Mouse (Mus musculus) megakaryocyte, embryonic 14.5 days (primary cell): ENCODE data around the gene Nubp1. TPM values are rescaled to one million over a fixed set of nuclear protein-coding genes. Genes with fewer than 3 reads are reported as not detected.

Source experiments
- H3K27me3 ChIP-seq: replicated peaks from 2 replicates; pipeline ENCODE3; 2012; ENCODE audit warnings: inconsistent platforms
- H3K36me3 ChIP-seq: replicated peaks from 2 replicates; pipeline ENCODE3; 2012; ENCODE audit warnings: low read length, inconsistent platforms, mixed read lengths
- H3K4me1 ChIP-seq: 2 replicates; pipeline ENCODE4 v1.6.1; 2012; ENCODE audit warnings: inconsistent platforms
- H3K4me3 ChIP-seq: replicated peaks from 2 replicates; pipeline ENCODE3; 2012; ENCODE audit warnings: moderate library complexity, mild to moderate bottlenecking, inconsistent platforms
- H3K9me3 ChIP-seq: 2 replicates; pipeline ENCODE4 v1.6.1; 2012; ENCODE audit warnings: inconsistent platforms
- FLI1 ChIP-seq: IDR thresholded peaks from 2 replicates; pipeline ENCODE4 v1.6.1; 2012; ENCODE audit warnings: low read length, inconsistent platforms, mixed read lengths
- GATA1 ChIP-seq: IDR thresholded peaks from 3 replicates; pipeline ENCODE4 v1.6.1; 2012; ENCODE audit warnings: mixed read lengths, low read length, inconsistent platforms, borderline replicate concordance
- polyA plus RNA-seq: library from polyadenylated mRNA; stranded (reverse); fragments of >175 nt; gene quantifications from 2 replicates; pipeline ENCODE4 v1.2.3, GENCODE M21; 2012; ENCODE audit warnings: low replicate concordance; ENCODE audit not compliant: insufficient read depth

The Nubp1 gene
- 7.9 and 20.5 TPM in 2 replicates for polyA plus RNA-seq

DNA sequence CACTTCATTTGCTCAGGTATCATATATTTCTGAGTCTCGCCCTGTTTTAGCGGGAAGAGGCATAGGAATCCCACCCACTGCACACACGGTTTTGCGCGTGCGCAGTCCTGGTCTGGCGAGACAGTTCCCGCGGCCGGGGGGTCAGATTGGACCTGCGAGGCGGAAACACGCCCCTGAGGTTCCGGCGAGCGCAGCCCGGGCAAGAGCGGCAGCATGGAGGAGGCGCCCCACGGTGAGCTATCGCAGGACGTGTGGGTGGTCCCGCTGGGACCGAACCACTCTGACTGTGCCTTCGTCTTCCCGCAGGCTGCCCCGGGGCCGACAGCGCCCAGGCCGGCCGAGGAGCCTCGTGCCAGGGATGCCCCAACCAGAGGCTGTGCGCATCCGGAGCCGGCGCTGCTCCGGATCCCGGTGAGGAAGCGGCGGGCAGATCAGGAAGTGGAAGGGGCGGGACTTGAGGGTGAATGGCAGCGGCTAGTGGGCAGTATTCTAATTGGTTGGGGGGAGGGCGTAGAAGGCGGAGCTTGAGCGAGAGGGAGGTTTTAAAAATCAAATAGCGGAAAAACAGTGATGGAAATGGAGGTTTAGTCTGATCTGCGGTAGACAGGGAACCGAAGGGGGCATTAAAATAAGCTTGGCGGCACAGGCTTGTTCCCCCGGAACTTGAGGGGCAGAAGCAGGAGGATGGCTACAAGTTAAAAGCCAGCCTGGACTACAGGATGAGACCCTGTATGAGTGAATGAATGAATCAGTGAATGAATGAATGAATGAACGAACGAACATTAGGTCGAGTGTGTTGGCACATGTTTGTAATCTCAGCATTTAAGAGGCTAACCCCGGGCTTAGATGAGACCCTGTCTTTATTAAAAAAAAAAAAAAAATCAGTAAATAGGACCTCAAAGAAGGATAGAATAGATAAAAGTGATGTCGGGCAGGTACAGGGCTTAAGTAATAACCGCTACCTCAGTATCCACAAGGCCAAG, at the start of gene Nubp1:
Nubp1 (plus strand) TSS at position 185 of the 983 bp plus-strand sequence.
- no peak for TF ChIP-seq GATA1
- H3K36me3 ChIP-seq, result peaks cover 40% of the 10 kb centered on the region
- H3K4me1 ChIP-seq, result peaks cover 30% of the 10 kb centered on the region
- H3K27me3 ChIP-seq, result peaks cover 4% of the 10 kb centered on the region
- no peaks in the 10 kb centered on the region for H3K9me3 ChIP-seq
- H3K4me3 ChIP-seq, result peak within 1 kb of the TSS; percentile 93

DNA sequence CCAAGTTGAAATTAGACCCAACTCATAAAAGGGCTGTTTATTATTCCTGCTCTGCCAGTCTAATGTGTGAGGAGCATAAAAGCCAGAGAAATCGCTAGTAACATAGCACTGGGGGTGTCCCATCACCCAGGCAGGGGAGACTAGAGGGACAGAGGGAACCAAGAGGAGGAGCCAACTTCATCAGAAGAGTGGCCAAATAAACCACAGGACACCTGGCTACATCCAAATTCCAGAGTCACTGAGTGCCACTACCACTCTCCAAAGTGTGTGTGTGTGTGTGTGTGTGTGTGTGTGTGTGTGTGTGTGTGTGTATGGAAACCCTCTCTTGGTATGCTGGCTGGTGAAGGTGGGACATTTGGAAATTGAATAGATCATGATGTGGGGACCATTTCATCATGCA, 48.7 kb upstream of the Nubp1 start:
- H3K4me1 ChIP-seq, result peaks cover 2% of the 10 kb centered on the region; the same call in 1 of the 2 replicates
- 0 out of 2 replicates have a peak, but pooled peaks cover 2% of the 10 kb centered on the region for H3K9me3 ChIP-seq
- H3K4me3 ChIP-seq, result no peak overlapping the region
- peaks cover 12% of the 10 kb centered on the region for H3K27me3 ChIP-seq
- no peaks in the 10 kb centered on the region for H3K36me3 ChIP-seq
- TF ChIP-seq GATA1 (no peak), FLI1 (no peak)

DNA sequence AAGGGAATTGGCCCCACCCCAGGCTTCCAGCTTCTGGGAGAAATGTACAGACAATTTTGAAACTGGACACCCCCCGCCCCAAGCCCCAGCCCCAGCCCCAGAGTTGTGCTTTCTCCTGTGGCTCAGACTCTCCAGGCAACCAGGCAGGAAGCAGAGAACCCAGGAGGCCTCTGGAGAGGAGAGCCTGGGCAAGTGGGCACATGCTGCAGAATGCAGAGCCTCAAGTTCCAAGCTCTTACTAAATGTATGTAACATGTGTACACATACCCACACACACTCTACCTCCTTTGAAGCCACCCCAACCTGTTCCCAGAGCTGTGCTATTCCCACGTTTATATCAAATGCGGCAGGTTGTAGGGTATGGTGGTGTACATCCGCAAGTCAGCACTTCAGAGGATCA, 46.0 kb upstream of the Nubp1 start:
- Histone ChIP-seq H3K27me3 (peaks cover 13% of the 10 kb centered on the region), H3K9me3 (no peaks in the 10 kb centered on the region), H3K36me3 (no peaks in the 10 kb centered on the region), H3K4me1 (no peaks in the 10 kb centered on the region), H3K4me3 (no peak overlapping the region)
- TF ChIP-seq FLI1 (no peak), GATA1 (no peak)

DNA sequence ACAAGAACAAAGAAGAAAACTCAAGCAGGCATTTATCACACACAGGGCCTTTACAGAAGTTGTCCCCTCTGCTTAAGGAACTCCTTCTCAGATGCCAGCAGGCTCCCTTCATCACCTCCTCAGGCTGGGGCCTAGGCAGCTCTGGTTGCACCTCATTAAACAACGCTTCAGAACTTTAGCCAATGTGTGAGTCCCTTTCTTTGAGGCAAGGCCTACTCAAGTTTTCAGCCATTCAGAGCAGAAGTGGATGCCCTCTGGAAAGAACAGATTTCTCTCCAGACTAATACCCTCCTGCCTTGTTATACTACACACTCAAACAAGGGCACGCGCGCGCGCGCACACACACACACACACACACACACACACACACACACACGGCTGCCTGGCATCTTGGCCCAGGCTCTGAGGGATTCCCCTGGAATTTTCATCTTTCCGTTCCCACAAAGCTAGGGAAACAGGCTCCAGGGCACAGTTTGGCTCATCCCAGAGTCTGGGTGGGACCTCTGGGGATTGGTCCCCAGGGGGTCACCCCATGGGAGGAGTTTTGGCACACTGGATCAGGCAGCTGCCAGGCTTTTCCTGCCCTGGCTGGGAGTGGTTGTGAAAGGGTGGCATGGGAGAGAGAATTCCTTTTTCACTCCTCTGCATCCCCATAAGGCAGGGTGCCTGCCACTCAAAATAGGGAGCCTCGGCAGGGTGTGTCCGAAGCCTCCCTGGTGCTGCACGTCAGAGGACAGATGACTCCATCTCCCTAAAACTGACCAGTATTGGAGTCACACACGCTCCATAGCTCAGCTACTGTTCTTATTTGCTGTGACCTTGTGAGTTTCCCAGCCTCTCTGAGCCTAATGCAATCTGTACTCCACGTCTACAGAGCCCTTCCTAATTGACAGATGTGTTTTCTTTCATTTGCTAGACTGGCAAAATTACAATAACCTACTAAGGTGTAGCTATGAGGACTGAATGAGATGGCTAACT, 45.2 kb upstream of the Nubp1 start:
- Histone ChIP-seq H3K9me3 (no peaks in the 10 kb centered on the region), H3K27me3 (peaks cover 11% of the 10 kb centered on the region), H3K36me3 (no peaks in the 10 kb centered on the region), H3K4me3 (no peak overlapping the region), H3K4me1 (no peaks in the 10 kb centered on the region)
- TF ChIP-seq FLI1, result no peak
- TF ChIP-seq GATA1, result no peak

DNA sequence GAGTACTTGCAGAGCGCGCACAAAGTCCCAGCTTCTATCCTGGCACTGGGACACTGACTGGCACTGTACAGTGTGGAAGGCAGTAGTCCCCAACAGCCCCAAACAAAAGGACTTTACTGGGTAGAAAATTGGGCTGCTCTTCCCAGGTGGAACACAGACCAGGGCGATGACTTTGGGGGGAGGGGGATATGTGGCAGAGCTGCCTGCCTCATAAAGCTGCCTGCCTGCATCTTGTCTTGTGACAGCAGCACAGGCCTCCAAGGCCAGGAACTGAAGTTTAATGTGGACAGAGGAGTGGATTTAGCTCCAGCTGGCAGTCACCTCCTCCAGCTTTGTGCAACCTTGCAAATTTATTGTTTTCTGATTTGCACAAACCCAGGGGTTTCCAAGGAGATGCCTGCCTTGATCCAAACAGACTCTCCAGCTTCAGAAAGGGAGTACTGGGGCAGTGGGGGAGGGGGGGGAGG, 42.2 kb upstream of the Nubp1 start:
- no peak overlapping the region for H3K4me3 ChIP-seq
- peaks cover 17% of the 10 kb centered on the region for H3K27me3 ChIP-seq
- no peaks in the 10 kb centered on the region for H3K36me3 ChIP-seq
- no peaks in the 10 kb centered on the region for H3K9me3 ChIP-seq
- no peaks in the 10 kb centered on the region for H3K4me1 ChIP-seq
- TF ChIP-seq GATA1 (no peak), FLI1 (no peak)

DNA sequence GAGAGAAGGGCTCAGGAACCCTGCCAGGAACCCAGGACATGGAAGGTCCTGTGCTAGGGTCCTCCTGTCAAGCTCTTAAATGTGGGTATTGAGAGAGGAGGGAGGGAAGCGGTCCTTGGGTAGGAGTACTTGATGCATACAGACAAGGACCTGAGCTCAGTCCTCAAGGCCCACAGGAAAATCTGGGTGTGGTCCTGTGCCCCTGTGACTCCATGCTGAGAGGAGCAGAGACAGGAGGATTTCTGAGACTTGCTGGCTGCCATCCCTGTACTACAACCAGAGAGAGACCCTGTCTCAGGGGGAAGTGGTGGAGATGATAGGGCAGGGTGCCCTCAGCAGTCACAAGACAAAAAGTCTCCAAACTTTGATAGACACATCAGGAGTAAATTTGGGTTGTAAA, 41.8 kb upstream of the Nubp1 start:
- Histone ChIP-seq H3K4me3 (no peak overlapping the region), H3K9me3 (no peaks in the 10 kb centered on the region), H3K27me3 (peaks cover 18% of the 10 kb centered on the region), H3K36me3 (no peaks in the 10 kb centered on the region), H3K4me1 (no peaks in the 10 kb centered on the region)
- no peak for TF ChIP-seq GATA1
- no peak for TF ChIP-seq FLI1

DNA sequence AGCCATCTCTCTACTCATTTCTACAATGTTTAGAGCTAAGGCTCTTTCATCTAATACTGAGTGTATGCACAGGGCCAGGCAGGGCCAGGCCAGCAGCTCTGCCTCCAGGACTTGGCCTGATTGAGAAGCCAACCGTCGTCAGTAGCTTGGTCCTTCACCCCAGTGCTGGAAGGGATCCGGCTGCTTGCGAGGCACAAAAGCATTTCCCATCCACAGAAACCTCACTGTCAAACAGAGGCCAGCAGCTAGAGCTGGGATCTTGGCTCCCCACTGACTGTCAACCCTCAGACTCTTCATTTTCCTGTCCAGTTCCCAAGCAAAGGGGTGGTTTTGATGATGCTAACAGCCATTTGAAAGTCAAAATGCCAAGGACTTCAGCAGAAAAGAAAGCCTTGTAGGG, 39.4 kb upstream of the Nubp1 start:
- TF ChIP-seq GATA1 (no peak), FLI1 (no peak)
- no peaks in the 10 kb centered on the region for H3K36me3 ChIP-seq
- H3K4me1 ChIP-seq, result no peaks in the 10 kb centered on the region
- no peak overlapping the region for H3K4me3 ChIP-seq
- peaks cover 22% of the 10 kb centered on the region for H3K27me3 ChIP-seq
- no peaks in the 10 kb centered on the region for H3K9me3 ChIP-seq

DNA sequence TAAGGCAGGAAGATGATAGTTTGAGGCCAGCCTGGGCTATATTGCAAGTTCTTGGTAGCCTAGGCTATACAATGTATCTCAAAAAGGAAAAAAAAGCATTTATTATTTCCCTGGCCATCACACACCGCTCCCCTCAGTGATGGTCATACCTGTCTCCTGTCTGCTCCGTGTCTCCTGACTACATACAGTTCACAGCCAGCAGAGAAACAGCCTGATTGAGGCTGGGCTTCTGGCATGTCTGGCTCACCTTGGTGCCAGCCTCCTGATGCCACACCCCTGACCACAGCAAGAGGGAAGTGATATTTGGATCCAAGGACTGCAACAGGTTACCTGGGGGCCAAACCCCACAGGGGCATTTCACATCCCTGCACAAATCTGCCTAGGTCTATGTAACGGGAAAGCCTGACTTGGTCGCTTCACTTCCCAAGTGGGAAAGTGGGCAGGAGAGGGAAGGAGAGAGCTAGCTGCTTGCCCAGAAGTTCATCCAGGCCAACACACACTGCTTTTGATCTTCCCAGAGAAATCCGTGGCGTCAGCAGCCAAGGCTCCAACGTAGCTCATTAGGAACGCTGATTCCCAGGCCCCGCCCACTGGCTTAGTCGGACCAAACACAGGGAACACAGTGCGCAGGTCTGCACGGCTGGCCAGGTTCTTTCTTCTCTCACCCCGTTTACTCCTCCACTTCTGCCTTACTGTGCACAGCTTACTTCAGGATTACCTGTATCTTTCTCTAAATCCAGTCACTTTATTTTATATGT, 37.3 kb upstream of the Nubp1 start:
- Histone ChIP-seq H3K27me3 (peaks cover 19% of the 10 kb centered on the region), H3K4me3 (no peak overlapping the region), H3K4me1 (no peaks in the 10 kb centered on the region), H3K9me3 (no peaks in the 10 kb centered on the region), H3K36me3 (no peaks in the 10 kb centered on the region)
- no peak for TF ChIP-seq GATA1
- no peak for TF ChIP-seq FLI1

DNA sequence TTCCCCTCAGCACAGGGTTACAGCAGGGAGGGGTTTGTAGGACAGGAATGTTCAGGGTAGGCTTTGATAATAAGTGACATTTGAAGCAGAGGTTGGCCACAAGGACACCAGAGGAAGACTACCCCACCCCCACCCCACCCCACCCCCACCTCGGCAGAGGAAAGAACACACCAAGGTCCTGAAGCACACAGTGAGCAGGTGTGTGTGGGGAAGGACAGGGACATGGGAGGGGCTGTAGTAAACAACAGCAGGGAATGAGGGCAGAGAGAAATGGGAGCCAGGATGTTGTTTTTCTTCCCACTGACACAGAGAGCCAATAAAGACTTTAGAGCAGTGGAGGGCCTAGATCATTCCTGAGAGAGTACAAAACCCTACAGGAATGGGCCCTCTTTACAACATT, 34.5 kb upstream of the Nubp1 start:
- no peak for TF ChIP-seq GATA1
- no peak for TF ChIP-seq FLI1
- no peaks in the 10 kb centered on the region for H3K36me3 ChIP-seq
- H3K4me1 ChIP-seq, result no peaks in the 10 kb centered on the region
- H3K4me3 ChIP-seq, result no peak overlapping the region
- peaks cover 23% of the 10 kb centered on the region for H3K27me3 ChIP-seq
- no peaks in the 10 kb centered on the region for H3K9me3 ChIP-seq
